Mouse (Mus musculus) G1E (cell line): ENCODE results near the gene Egln1. TPM values are rescaled to one million over a fixed set of nuclear protein-coding genes. Genes with fewer than 3 reads are reported as not detected.

Experiments
- ATAC-seq: 2 replicates; pipeline ENCODE4 v1.8.0; 2016; ENCODE audit warnings: mild to moderate bottlenecking; ENCODE audit not compliant: insufficient number of reproducible peaks, poor library complexity, low FRiP score, severe bottlenecking; ENCODE audit errors: extremely low read depth
- DNase-seq: peaks from one replicate; pipeline ENCODE4 v3.0.0; 2012; ENCODE audit warnings: low spot score
- H3K27me3 ChIP-seq: 2 replicates; pipeline ENCODE4 v1.6.1; 2012; ENCODE audit warnings: mild to moderate bottlenecking, low read length, inconsistent platforms; ENCODE audit not compliant: insufficient read depth
- H3K36me3 ChIP-seq: replicated peaks from 2 replicates; pipeline ENCODE3; 2012; ENCODE audit warnings: mild to moderate bottlenecking, inconsistent platforms
- H3K4me1 ChIP-seq: 2 replicates; pipeline ENCODE4 v1.6.1; 2012; ENCODE audit warnings: low read depth, low read length, inconsistent platforms, mixed read lengths; ENCODE audit not compliant: insufficient read depth
- H3K4me3 ChIP-seq: 2 replicates; pipeline ENCODE4 v1.5.1; 2012; ENCODE audit warnings: low read depth, mild to moderate bottlenecking, inconsistent platforms, low read length, moderate library complexity, mixed read lengths
- H3K9me3 ChIP-seq: replicated peaks from 2 replicates; pipeline ENCODE4 v1.6.1; 2012; ENCODE audit warnings: inconsistent platforms
- CTCF ChIP-seq: IDR thresholded peaks from 2 replicates; pipeline ENCODE4 v1.5.1; 2012; ENCODE audit warnings: low read depth, low read length, inconsistent platforms, mixed read lengths
- GATA1 ChIP-seq: IDR thresholded peaks from 2 replicates; pipeline ENCODE4 v1.6.1; 2012; ENCODE audit warnings: borderline replicate concordance, low read length, inconsistent platforms, mixed read lengths
- GATA2 ChIP-seq: IDR thresholded peaks from 2 replicates; pipeline ENCODE4 v1.6.1; 2012; ENCODE audit warnings: low read depth, low read length, inconsistent platforms, borderline replicate concordance
- POLR2AphosphoS5 ChIP-seq: IDR thresholded peaks from 2 replicates; pipeline ENCODE4 v1.6.1; 2012; ENCODE audit warnings: low read depth, low read length, inconsistent platforms; ENCODE audit not compliant: insufficient replicate concordance
- TAL1 ChIP-seq: conservative IDR thresholded peaks from 2 replicates; pipeline ENCODE4 v1.6.1; 2012; ENCODE audit warnings: low read depth, low read length, inconsistent platforms, mixed read lengths
- polyA plus RNA-seq: library from polyadenylated mRNA; stranded (reverse); fragments of >175 nt; gene quantifications from 2 replicates; pipeline ENCODE4 v1.2.3, GENCODE M21; 2012
- total RNA-seq, 2 experiments: library from RNA; stranded (forward) in 1 of 2; stranded (reverse) in 1 of 2; fragments of 200-1000 nt in 1 of 2; fragments of >200 nt in 1 of 2; fragmentation: Nextera tagmentation in 1 of 2; gene quantifications; 2 replicates each; pipeline ENCODE4 v1.2.3; 2014 to 2017

Gene Egln1
- total and polyA plus RNA-seq, 3 experiments, result 17.6 to 39.3 (median 33.8) TPM

GRCm38 (mm10) chr8:124935116-124935515 lies 14.0 kb downstream of the Egln1 start:
- peaks cover 10% of the 10 kb centered on the region for H3K9me3 ChIP-seq
- TF ChIP-seq TAL1 (no peak), POLR2AphosphoS5 (no peak), CTCF (no peak), GATA1 (no peak), GATA2 (no peak)
- H3K27me3 ChIP-seq, result no peaks in the 10 kb centered on the region
- ATAC-seq (no peak), DNase-seq (no peak)
- peaks cover 63% of the 10 kb centered on the region for H3K36me3 ChIP-seq
- H3K4me3 ChIP-seq, result no peak overlapping the region
- peaks cover 4% of the 10 kb centered on the region for H3K4me1 ChIP-seq

GRCm38 (mm10) chr8:124932435-124932834 lies 16.7 kb downstream of the Egln1 start:
- no peak for ATAC-seq

GRCm38 (mm10) chr8:124930649-124931048 lies 18.5 kb downstream of the Egln1 start:
- no peak for DNase-seq
- no peak for ATAC-seq
- Histone ChIP-seq H3K36me3 (peaks cover 66% of the 10 kb centered on the region), H3K4me3 (no peak overlapping the region), H3K9me3 (peaks cover 19% of the 10 kb centered on the region), H3K4me1 (peaks cover 22% of the 10 kb centered on the region), H3K27me3 (no peaks in the 10 kb centered on the region)
- TF ChIP-seq TAL1 (no peak), GATA1 (no peak), POLR2AphosphoS5 (no peak), GATA2 (no peak), CTCF (no peak)

More at GRCm38 (mm10) chr8:124932435-124932834, 16.7 kb downstream of the Egln1 start:
- DNase-seq, result no peak
- TF ChIP-seq GATA2 (no peak), TAL1 (no peak), CTCF (no peak), POLR2AphosphoS5 (no peak), GATA1 (no peak)
- H3K9me3 ChIP-seq, result peaks cover 16% of the 10 kb centered on the region
- peaks cover 12% of the 10 kb centered on the region for H3K4me1 ChIP-seq
- H3K27me3 ChIP-seq, result no peaks in the 10 kb centered on the region
- no peak overlapping the region for H3K4me3 ChIP-seq
- H3K36me3 ChIP-seq, result peaks cover 63% of the 10 kb centered on the region

DNA sequence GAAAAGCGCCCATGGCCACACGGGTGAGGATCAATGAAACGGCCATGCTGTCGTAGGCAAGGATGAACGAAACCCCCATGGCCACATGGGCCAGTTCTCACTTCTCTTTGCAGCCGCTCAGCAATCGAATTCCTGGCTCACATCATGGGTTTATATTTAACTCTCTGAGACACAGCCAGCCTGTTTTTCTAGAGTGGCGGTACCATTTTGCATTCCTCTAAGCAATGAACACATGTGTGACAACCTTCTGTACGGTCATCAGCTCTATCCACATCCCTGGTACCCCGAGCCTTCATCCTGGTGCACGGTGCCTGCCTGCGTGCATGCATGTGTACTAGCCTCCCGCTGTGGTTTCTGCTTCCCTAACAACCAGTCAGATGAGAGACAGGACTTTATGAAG lies 19.0 kb downstream of the Egln1 start:
- Histone ChIP-seq H3K4me1 (peaks cover 26% of the 10 kb centered on the region), H3K4me3 (no peak overlapping the region), H3K27me3 (no peaks in the 10 kb centered on the region), H3K9me3 (peaks cover 25% of the 10 kb centered on the region), H3K36me3 (peaks cover 70% of the 10 kb centered on the region)
- TF ChIP-seq TAL1 (no peak), CTCF (no peak), POLR2AphosphoS5 (no peak), GATA1 (no peak), GATA2 (no peak)
- ATAC-seq, result no peak
- DNase-seq, result no peak

- ATAC-seq, result no peak
- peaks cover 30% of the 10 kb centered on the region for H3K9me3 ChIP-seq
- TF ChIP-seq CTCF, result no peak
- no peak for TF ChIP-seq TAL1
- H3K4me1 ChIP-seq, result peaks cover 31% of the 10 kb centered on the region
- H3K4me3 ChIP-seq, result no peak overlapping the region
- H3K36me3 ChIP-seq, result peaks cover 74% of the 10 kb centered on the region
- H3K27me3 ChIP-seq, result no peaks in the 10 kb centered on the region
- no peak for DNase-seq
These were observed 20.1 kb downstream of the Egln1 start for GRCm38 (mm10) chr8:124929006-124929405.

- peaks cover 51% of the 10 kb centered on the region for H3K4me1 ChIP-seq
- H3K9me3 ChIP-seq, result peaks cover 35% of the 10 kb centered on the region
- DNase-seq (no peak), ATAC-seq (no peak)
- no peak overlapping the region for H3K4me3 ChIP-seq
- H3K27me3 ChIP-seq, result no peaks in the 10 kb centered on the region
- TF ChIP-seq POLR2AphosphoS5 (no peak), GATA1 (no peak), GATA2 (no peak), TAL1 (no peak), CTCF (no peak)
- H3K36me3 ChIP-seq, result peaks cover 80% of the 10 kb centered on the region
These were observed 22.8 kb downstream of the Egln1 start for GRCm38 (mm10) chr8:124926351-124926771.
